Mouse (Mus musculus): ENCODE results near the gene Xrn2.

DNA sequence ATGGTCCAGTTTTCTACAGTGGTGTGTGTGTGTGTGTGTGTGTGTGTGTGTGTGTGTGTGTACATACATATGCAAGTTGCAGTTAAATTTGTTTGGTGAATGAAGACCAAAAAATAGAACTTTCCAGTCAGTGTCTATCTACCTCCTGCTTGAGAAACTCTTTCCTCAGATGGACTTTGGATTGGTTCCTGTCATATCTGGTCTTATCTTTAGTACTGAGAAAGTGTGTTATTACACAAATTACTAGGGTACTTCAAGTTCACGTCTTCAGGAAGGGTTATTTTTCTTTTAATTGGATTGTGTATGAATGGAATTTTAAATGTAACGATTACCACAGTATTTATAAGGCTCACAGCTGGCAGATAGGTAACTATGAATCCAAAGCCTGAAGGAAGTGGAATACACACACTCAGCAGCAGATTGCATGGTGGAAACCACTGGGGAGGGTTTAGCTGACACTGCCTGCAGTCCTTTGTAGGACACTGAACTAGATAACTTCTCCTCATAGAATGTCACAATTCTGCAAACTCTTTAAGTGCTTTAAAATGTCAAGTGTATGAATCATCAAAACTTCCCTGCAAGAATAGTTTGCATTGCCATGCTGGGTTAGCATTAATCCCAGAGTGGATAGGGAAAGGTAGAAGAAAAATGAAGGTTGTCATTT, 40.6 kb downstream of the Xrn2 start:
- no peak for TF ChIP-seq EP300 (IDR thresholded peaks at IDR 0.05; ENCODE audit: insufficient read depth, low read depth, low read length)
- TF ChIP-seq POLR2A (IDR thresholded peaks at IDR 0.05; ENCODE audit: insufficient read depth, low read depth, low read length): no peak
- TF ChIP-seq CTCF (IDR thresholded peaks at IDR 0.05): no peak

Data from heart, adult 2 months (tissue).